Mouse (Mus musculus): Measurements from ENCODE around the gene Sorcs3. TPM values are rescaled to one million over a fixed set of nuclear protein-coding genes. Genes with fewer than 3 reads are reported as not detected.
A peak's percentile ranks its signal among the peaks of the same experiment; 100 is the strongest.

The Sorcs3 gene
- total and polyA plus RNA-seq, 3 experiments, result not detected

DNA sequence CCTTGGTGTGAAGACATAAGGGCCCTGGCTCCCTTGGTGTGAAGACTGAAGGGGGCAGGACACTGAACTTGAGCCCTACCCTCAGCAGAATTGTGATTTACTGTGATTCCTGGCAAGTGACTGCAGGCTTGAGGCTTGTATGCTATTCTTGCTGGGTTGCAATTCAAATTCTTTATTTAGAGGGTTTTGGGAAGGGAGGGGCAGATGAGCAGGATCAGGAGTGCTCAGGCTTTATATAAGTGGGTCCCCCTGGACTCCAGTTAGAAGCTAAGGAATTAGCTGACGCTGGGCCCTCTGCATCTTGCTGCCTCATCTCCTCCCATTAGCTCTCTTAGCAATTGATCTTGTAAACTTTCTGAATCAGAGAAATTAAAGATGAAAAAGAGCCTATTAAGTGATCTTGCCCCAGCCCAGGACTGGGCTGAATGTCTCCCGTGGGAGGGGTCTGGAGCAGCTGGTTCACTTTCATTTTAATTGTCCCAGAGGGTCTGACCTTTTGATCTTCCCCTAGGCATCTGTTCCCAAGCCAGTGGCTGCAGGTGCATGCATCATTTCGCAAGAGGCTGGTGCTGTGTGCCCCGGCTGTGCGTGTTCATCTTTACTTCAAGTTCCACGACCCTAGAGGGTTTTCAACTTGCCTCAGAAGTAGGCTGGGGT lies 425.0 kb downstream of the Sorcs3 start:
- Histone ChIP-seq H3K27ac (no peak overlapping the region), H3K4me3 (no peak overlapping the region), H3K36me3 (ENCODE audit: control insufficient read depth, insufficient read depth, low read length) (no peaks in the 10 kb centered on the region), H3K27me3 (ENCODE audit: control insufficient read depth, insufficient read depth, low read length) (no peaks in the 10 kb centered on the region), H3K9ac (ENCODE audit: low read depth, low read length) (no peak overlapping the region), H3K79me2 (replicated peaks; ENCODE audit: control insufficient read depth, insufficient read depth, low read length) (no peaks in the 10 kb centered on the region), H3K4me1 (ENCODE audit: control insufficient read depth, insufficient read depth, low read length) (no peaks in the 10 kb centered on the region)
- TF ChIP-seq EP300 (IDR thresholded peaks at IDR 0.05; ENCODE audit: insufficient read depth, low read depth, low read length), result no peak
- DNase-seq, result no peak
- 70% methylated on average over 6 of the region's 6 CpGs for WGBS
- intact Hi-C loops (cut with DNase I), result no loop called here

GRCm38 (mm10) chr19:48642566-48642965 lies 436.7 kb downstream of the Sorcs3 start:
- TF ChIP-seq CTCF (IDR thresholded peaks at IDR 0.05) (no peak), EP300 (IDR thresholded peaks at IDR 0.05; ENCODE audit: insufficient read depth, low read depth, low read length) (no peak), POLR2A (IDR thresholded peaks at IDR 0.05; ENCODE audit: insufficient read depth, low read depth, low read length) (no peak)
- 62% methylated on average over 4 of the region's 4 CpGs for WGBS

GRCm38 (mm10) chr19:48649941-48650340 lies 444.1 kb downstream of the Sorcs3 start:
- H3K9ac ChIP-seq (ENCODE audit: low read depth, low read length), result no peak overlapping the region
- no peaks in the 10 kb centered on the region for H3K79me2 ChIP-seq (replicated peaks; ENCODE audit: control insufficient read depth, insufficient read depth, low read length)
- no peaks in the 10 kb centered on the region; the same call in 1 of the 2 replicates for H3K4me1 ChIP-seq (ENCODE audit: control insufficient read depth, insufficient read depth, low read length)
- H3K4me3 ChIP-seq, result no peak overlapping the region
- H3K27me3 ChIP-seq (ENCODE audit: control insufficient read depth, insufficient read depth, low read length), result no peaks in the 10 kb centered on the region
- no peaks in the 10 kb centered on the region for H3K36me3 ChIP-seq (ENCODE audit: control insufficient read depth, insufficient read depth, low read length)
- intact Hi-C loops (cut with DNase I), result loop anchor here (1.0 kb wide), 1 partner anchor 27 kb away; no protein-coding TSS in a partner anchor
- WGBS, result 62% methylated on average over 2 of the region's 2 CpGs
- TF ChIP-seq POLR2A (IDR thresholded peaks at IDR 0.05; ENCODE audit: insufficient read depth, low read depth, low read length) (no peak), CTCF (IDR thresholded peaks at IDR 0.05) (no peak), EP300 (IDR thresholded peaks at IDR 0.05; ENCODE audit: insufficient read depth, low read depth, low read length) (no peak)
- no peak for DNase-seq
- no peak overlapping the region for H3K27ac ChIP-seq

More at GRCm38 (mm10) chr19:48642566-48642965, 436.7 kb downstream of the Sorcs3 start:
- Histone ChIP-seq H3K4me1 (ENCODE audit: control insufficient read depth, insufficient read depth, low read length) (no peaks in the 10 kb centered on the region), H3K9ac (ENCODE audit: low read depth, low read length) (no peak overlapping the region), H3K36me3 (ENCODE audit: control insufficient read depth, insufficient read depth, low read length) (no peaks in the 10 kb centered on the region), H3K4me3 (no peak overlapping the region), H3K79me2 (replicated peaks; ENCODE audit: control insufficient read depth, insufficient read depth, low read length) (no peaks in the 10 kb centered on the region), H3K27ac (no peak overlapping the region), H3K27me3 (ENCODE audit: control insufficient read depth, insufficient read depth, low read length) (no peaks in the 10 kb centered on the region)
- intact Hi-C loops (cut with DNase I), result no loop called here
- no peak for DNase-seq

- DNase-seq, result peak in 1 of 2 experiments; percentile 24
- Histone ChIP-seq H3K4me3 (no peak overlapping the region), H3K27ac (no peak overlapping the region), H3K4me1 (ENCODE audit: control insufficient read depth, insufficient read depth, low read length) (no peaks in the 10 kb centered on the region; the same call in 1 of the 2 replicates), H3K9ac (ENCODE audit: low read depth, low read length) (no peak overlapping the region), H3K36me3 (ENCODE audit: control insufficient read depth, insufficient read depth, low read length) (no peaks in the 10 kb centered on the region), H3K27me3 (ENCODE audit: control insufficient read depth, insufficient read depth, low read length) (no peaks in the 10 kb centered on the region), H3K79me2 (replicated peaks; ENCODE audit: control insufficient read depth, insufficient read depth, low read length) (no peaks in the 10 kb centered on the region)
- intact Hi-C loops (cut with DNase I), result no loop called here
- 52% methylated on average over 6 of the region's 6 CpGs for WGBS
- no peak for TF ChIP-seq POLR2A (IDR thresholded peaks at IDR 0.05; ENCODE audit: insufficient read depth, low read depth, low read length)
- TF ChIP-seq CTCF (IDR thresholded peaks at IDR 0.05), result no peak
- TF ChIP-seq EP300 (IDR thresholded peaks at IDR 0.05; ENCODE audit: insufficient read depth, low read depth, low read length), result no peak
Observed at GRCm38 (mm10) chr19:48651617-48652016, 445.8 kb downstream of the Sorcs3 start.

- Histone ChIP-seq H3K4me3 (no peak overlapping the region), H3K4me1 (ENCODE audit: control insufficient read depth, insufficient read depth, low read length) (no peaks in the 10 kb centered on the region), H3K27me3 (ENCODE audit: control insufficient read depth, insufficient read depth, low read length) (no peaks in the 10 kb centered on the region), H3K79me2 (replicated peaks; ENCODE audit: control insufficient read depth, insufficient read depth, low read length) (no peaks in the 10 kb centered on the region), H3K36me3 (ENCODE audit: control insufficient read depth, insufficient read depth, low read length) (no peaks in the 10 kb centered on the region), H3K27ac (no peak overlapping the region), H3K9ac (ENCODE audit: low read depth, low read length) (no peak overlapping the region)
- 85% methylated on average over 6 of the region's 6 CpGs for WGBS
- TF ChIP-seq EP300 (IDR thresholded peaks at IDR 0.05; ENCODE audit: insufficient read depth, low read depth, low read length), result no peak
- TF ChIP-seq CTCF (IDR thresholded peaks at IDR 0.05), result no peak
- no peak for TF ChIP-seq POLR2A (IDR thresholded peaks at IDR 0.05; ENCODE audit: insufficient read depth, low read depth, low read length)
- intact Hi-C loops (cut with DNase I), result no loop called here
- no peak for DNase-seq
Observed at GRCm38 (mm10) chr19:48660201-48660600, 454.4 kb downstream of the Sorcs3 start.

GRCm38 (mm10) chr19:48679896-48680295 lies 474.1 kb downstream of the Sorcs3 start:
- H3K9ac ChIP-seq (ENCODE audit: low read depth, low read length), result no peak overlapping the region
- no peaks in the 10 kb centered on the region for H3K27me3 ChIP-seq (ENCODE audit: control insufficient read depth, insufficient read depth, low read length)
- 89% methylated on average over 1 of the region's 1 CpGs for WGBS
- no peak overlapping the region for H3K27ac ChIP-seq
- H3K4me1 ChIP-seq (ENCODE audit: control insufficient read depth, insufficient read depth, low read length), result no peaks in the 10 kb centered on the region
- intact Hi-C loops (cut with DNase I), result no loop called here
- no peaks in the 10 kb centered on the region for H3K36me3 ChIP-seq (ENCODE audit: control insufficient read depth, insufficient read depth, low read length)
- no peaks in the 10 kb centered on the region for H3K79me2 ChIP-seq (replicated peaks; ENCODE audit: control insufficient read depth, insufficient read depth, low read length)
- H3K4me3 ChIP-seq, result no peak overlapping the region
- no peak for DNase-seq
- TF ChIP-seq POLR2A (IDR thresholded peaks at IDR 0.05; ENCODE audit: insufficient read depth, low read depth, low read length), result no peak
- TF ChIP-seq EP300 (IDR thresholded peaks at IDR 0.05; ENCODE audit: insufficient read depth, low read depth, low read length), result no peak
- no peak for TF ChIP-seq CTCF (IDR thresholded peaks at IDR 0.05)

Data from heart, adult 2 months (tissue).